7 mouse cellular contexts compared by ENCODE assay signal in genomic region chr8:126422174-126422919, GRCm38 (mm10). TPM values are rescaled to one million over a fixed set of nuclear protein-coding genes. Genes with fewer than 3 reads are reported as not detected.
DNase-seq lines count a peak whose midpoint lies in the region; ATAC-seq lines count a peak whose summit lies in the region.

Gene Coa6 (plus strand): TSS chr8:126422515.

- no peaks in the 10 kb centered on the region for H3K27me3 ChIP-seq in intestine, embryonic 16.5 days (replicated peaks; ENCODE audit: control insufficient read depth, insufficient read depth, low read length)
- no peaks in the 10 kb centered on the region for H3K27me3 ChIP-seq in midbrain, embryonic 11.5 days (ENCODE audit: control insufficient read depth, insufficient read depth, low read length)

- peak within 1 kb of the TSS; percentile 95 for H3K9ac ChIP-seq in intestine, embryonic 16.5 days (ENCODE audit: low read depth, low read length)
- peak within 1 kb of the TSS; percentile 91 for H3K9ac ChIP-seq in midbrain, embryonic 11.5 days (ENCODE audit: low read length)

- under 1% methylated on average over 61 of the region's 61 CpGs for WGBS in intestine, embryonic 16.5 days
- WGBS in midbrain, embryonic 11.5 days = under 1% methylated on average over 61 of the region's 61 CpGs

- peaks cover 5% of the 10 kb centered on the region for H3K4me1 ChIP-seq in intestine, embryonic 16.5 days (ENCODE audit: control insufficient read depth, insufficient read depth, low read length)
- H3K4me1 ChIP-seq in midbrain, embryonic 11.5 days (ENCODE audit: control insufficient read depth, insufficient read depth, low read length) = peaks cover 4% of the 10 kb centered on the region

- peaks cover 8% of the 10 kb centered on the region for H3K36me3 ChIP-seq in intestine, embryonic 16.5 days (ENCODE audit: control insufficient read depth, insufficient read depth, low read length)
- peaks cover 10% of the 10 kb centered on the region for H3K36me3 ChIP-seq in midbrain, embryonic 11.5 days (ENCODE audit: control insufficient read depth, insufficient read depth, low read length)

- H3K27ac ChIP-seq in intestine, embryonic 16.5 days (ENCODE audit: low read length) = peak within 1 kb of the TSS; percentile 74
- peak within 1 kb of the TSS; percentile 40; the same call in 1 of the 2 replicates for H3K27ac ChIP-seq in midbrain, embryonic 11.5 days (ENCODE audit: low read depth, low read length)

- H3K4me3 ChIP-seq in intestine, embryonic 16.5 days (ENCODE audit: low read length) = peak within 1 kb of the TSS; percentile 93
- peak within 1 kb of the TSS; percentile 85 for H3K4me3 ChIP-seq in midbrain, embryonic 11.5 days (ENCODE audit: low read depth, low read length)

- no peaks in the 10 kb centered on the region for H3K9me3 ChIP-seq in intestine, embryonic 16.5 days (ENCODE audit: control insufficient read depth, low read length)
- H3K9me3 ChIP-seq in midbrain, embryonic 11.5 days (ENCODE audit: control insufficient read depth, low read length) = no peaks in the 10 kb centered on the region

- H3K4me2 ChIP-seq in intestine, embryonic 16.5 days (ENCODE audit: low read depth, low read length) = peak within 1 kb of the TSS; percentile 87
- peak within 1 kb of the TSS; percentile 89 for H3K4me2 ChIP-seq in midbrain, embryonic 11.5 days

- DNase-seq in adrenal gland, adult 8-10 months = peak; percentile 95
- DNase-seq in embryo, embryonic 9.5 days (ENCODE audit: extremely low spot score) = peak; percentile 95
- peak; percentile 97 to 99 for DNase-seq in gastrocnemius, postnatal 4 days (ENCODE audit: low spot score in 2 of 2)
- DNase-seq in left cerebral cortex, postnatal 36 days (ENCODE audit: low spot score in 2 of 2) = peak; percentile 97
- DNase-seq in midbrain, embryonic 11.5 days (ENCODE audit: low spot score, missing footprints) = peak; percentile 99
- peak; percentile 92 for DNase-seq in skeletal muscle tissue, adult 2 months (ENCODE audit: low read depth, low spot score)

- peak; percentile 99 for ATAC-seq in intestine, embryonic 16.5 days
- peak; percentile 99 for ATAC-seq in midbrain, embryonic 11.5 days (ENCODE audit: low FRiP score)

- intact Hi-C loops in left cerebral cortex, postnatal 36 days (cut with DNase I) = no loop called here

RNA-seq across cellular contexts. Expression of gene Coa6, which starts in this region (rescaled TPM):
- 10 to 100 TPM; 21.1 to 35.0 (median 23.5) TPM for total RNA-seq in adrenal gland, adult 8-10 months (2022)
- 10 to 100 TPM; 18.5 to 19.0 TPM for total RNA-seq in gastrocnemius, postnatal 4 days (2021)
- polyA plus RNA-seq in intestine, embryonic 16.5 days (2015; fragmentation: Nextera tagmentation; extraction: Ambion mirVana) = 65.7 and 66.6 TPM in 2 replicates
- total RNA-seq in left cerebral cortex, postnatal 36 days (2021) = 10 to 100 TPM; 25.9 to 26.0 TPM
- polyA plus RNA-seq in midbrain, embryonic 11.5 days (2014; fragmentation: Nextera tagmentation; extraction: Ambion mirVana) = 50.1 and 51.5 TPM in 2 replicates

Comparison
In these comparisons a context has a peak if more than half of its experiments do, and no peak if none do; other contexts are left out.
1. Peak in every context shown above with its lines: DNase-seq, ATAC-seq, H3K4me3 ChIP-seq and H3K27ac ChIP-seq.